Mouse (Mus musculus) liver, embryonic 15.5 days (tissue): ENCODE results near the gene Tsc2. TPM values are rescaled to one million over a fixed set of nuclear protein-coding genes. Genes with fewer than 3 reads are reported as not detected.

ENCODE experiments used
- ATAC-seq: fragments of 200-750 bp; cut with Nextera tagmentation; 2 replicates; pipeline ENCODE4 v1.8.0; 2017; ENCODE audit warnings: moderate number of reproducible peaks, mild to moderate bottlenecking, moderate library complexity; ENCODE audit not compliant: insufficient read depth
- H3K27ac ChIP-seq: fragments of 300-500 bp; sonication (generic); replicated peaks from 2 replicates; pipeline ENCODE4 v1.5.1; 2015; ENCODE audit warnings: mild to moderate bottlenecking, inconsistent platforms
- H3K27me3 ChIP-seq: fragments of 300-500 bp; sonication (generic); 2 replicates; pipeline ENCODE4 v1.6.1; 2015; ENCODE audit warnings: mild to moderate bottlenecking, inconsistent platforms
- H3K36me3 ChIP-seq: fragments of 300-500 bp; sonication (generic); replicated peaks from 2 replicates; pipeline ENCODE4 v1.6.1; 2015; ENCODE audit warnings: moderate library complexity, mild to moderate bottlenecking, inconsistent platforms
- H3K4me1 ChIP-seq: fragments of 300-500 bp; sonication (generic); replicated peaks from 2 replicates; pipeline ENCODE4 v1.6.1; 2015; ENCODE audit warnings: inconsistent platforms
- H3K4me2 ChIP-seq: fragments of 300-500 bp; sonication (generic); 2 replicates; pipeline ENCODE4 v1.6.1; 2015; ENCODE audit warnings: moderate library complexity, mild to moderate bottlenecking, inconsistent platforms
- H3K4me3 ChIP-seq: fragments of 300-500 bp; sonication (generic); replicated peaks from 2 replicates; pipeline ENCODE4 v1.5.1; 2015; ENCODE audit warnings: mild to moderate bottlenecking, inconsistent platforms
- H3K9ac ChIP-seq: fragments of 300-500 bp; sonication (generic); 2 replicates; pipeline ENCODE4 v1.6.1; 2015; ENCODE audit warnings: moderate library complexity, mild to moderate bottlenecking, inconsistent platforms
- H3K9me3 ChIP-seq: fragments of 300-500 bp; sonication (generic); replicated peaks from 2 replicates; pipeline ENCODE4 v1.6.1; 2016; ENCODE audit warnings: inconsistent platforms
- WGBS: fragments of 180-500 bp; shearing (Covaris S2); methylation state at CpG from one replicate; pipeline ENCODE4 v1.1.7; 2015; ENCODE audit warnings: mixed read lengths; ENCODE audit not compliant: insufficient replicate concordance; 5-methylcytosine and 5-hydroxymethylcytosine counted together
- polyA plus RNA-seq: library from polyadenylated mRNA; unstranded; fragments of >200 nt; fragmentation: Nextera tagmentation; extraction: Ambion mirVana; gene quantifications from 2 replicates; pipeline ENCODE4 v1.2.1, GENCODE M21; 2015

The Tsc2 gene
- polyA plus RNA-seq, 1 experiment from 2014 or later, result 18.8 TPM

DNA sequence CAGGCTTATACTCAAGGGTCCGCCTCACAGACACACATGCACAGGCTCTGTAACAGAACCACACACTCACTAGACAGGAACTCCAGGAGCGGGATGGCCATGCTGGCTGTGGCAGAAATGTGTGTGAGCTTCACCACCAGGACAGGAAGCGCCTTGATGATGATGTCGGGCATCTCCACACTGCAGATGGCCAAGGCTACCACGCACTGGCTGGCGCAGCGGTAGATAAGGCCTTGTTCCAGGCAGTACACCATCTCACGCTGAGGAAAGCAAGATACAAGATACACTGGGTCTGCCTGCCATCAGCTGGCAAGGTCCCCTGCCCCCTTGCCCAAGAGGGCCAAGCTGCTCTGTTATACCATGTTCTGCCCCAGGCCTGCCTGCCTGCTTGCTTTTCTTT, 23.6 kb downstream of the Tsc2 start:
- H3K4me3 ChIP-seq, result no peak overlapping the region
- peak; percentile 89 for ATAC-seq
- peaks cover 46% of the 10 kb centered on the region for H3K36me3 ChIP-seq
- no peaks in the 10 kb centered on the region for H3K9me3 ChIP-seq
- H3K4me2 ChIP-seq, result peak overlapping the region; percentile 48
- H3K27ac ChIP-seq, result peak overlapping the region; percentile 90
- no peaks in the 10 kb centered on the region for H3K27me3 ChIP-seq
- 25% methylated on average over 8 of the region's 8 CpGs for WGBS
- peaks cover 61% of the 10 kb centered on the region for H3K4me1 ChIP-seq
- peak overlapping the region; percentile 20; the same call in 1 of the 2 replicates for H3K9ac ChIP-seq

DNA sequence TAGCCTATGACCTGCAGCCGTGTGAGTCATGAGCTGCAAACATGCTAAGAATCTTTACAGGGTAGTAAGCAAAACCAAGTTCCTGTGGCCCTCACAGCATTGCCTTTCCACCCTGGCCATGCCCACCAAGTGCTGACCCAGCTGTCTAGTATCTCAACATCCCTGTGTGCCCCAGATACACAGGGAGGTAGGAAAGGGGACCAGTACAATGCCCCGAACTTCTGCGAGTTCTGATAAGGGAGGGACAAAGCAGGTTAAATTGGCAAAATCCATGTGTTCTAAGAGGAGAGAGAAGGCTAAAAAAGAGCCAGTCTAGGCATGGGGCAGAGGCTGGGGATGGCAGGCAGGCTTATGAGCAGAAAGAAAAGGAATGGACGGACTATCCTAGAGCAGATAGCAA, 24.1 kb downstream of the Tsc2 start:
- peaks cover 42% of the 10 kb centered on the region for H3K36me3 ChIP-seq
- no peaks in the 10 kb centered on the region for H3K27me3 ChIP-seq
- no peak overlapping the region for H3K4me3 ChIP-seq
- peak; percentile 72 for ATAC-seq
- H3K4me2 ChIP-seq, result peak overlapping the region; percentile 48
- no peaks in the 10 kb centered on the region for H3K9me3 ChIP-seq
- H3K4me1 ChIP-seq, result peaks cover 61% of the 10 kb centered on the region
- H3K9ac ChIP-seq, result peak overlapping the region; percentile 20; the same call in 1 of the 2 replicates
- WGBS, result 37% methylated on average over 4 of the region's 4 CpGs
- peak overlapping the region; percentile 90 for H3K27ac ChIP-seq

DNA sequence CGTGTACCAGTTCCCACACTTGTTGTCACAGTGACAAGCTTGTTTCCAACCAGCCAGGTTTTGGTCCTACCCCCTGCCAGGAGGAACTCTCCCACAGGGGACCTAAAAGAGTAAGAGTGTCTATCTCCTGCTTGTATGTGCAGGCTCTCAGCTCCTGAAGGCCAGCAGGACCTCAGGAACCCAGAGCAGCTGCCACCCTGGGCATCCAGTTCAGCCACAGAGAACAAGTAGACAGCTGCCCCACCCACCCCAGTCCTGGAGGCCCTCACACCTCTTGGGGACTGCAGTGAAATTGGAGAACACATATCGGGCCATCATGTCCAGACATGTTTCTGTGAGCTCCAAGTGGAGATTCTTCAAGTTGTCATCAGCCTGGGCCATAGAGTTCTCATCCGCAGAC, 27.9 kb downstream of the Tsc2 start:
- no peak overlapping the region for H3K9ac ChIP-seq
- no peak for ATAC-seq
- H3K27me3 ChIP-seq, result no peaks in the 10 kb centered on the region
- peaks cover 68% of the 10 kb centered on the region for H3K36me3 ChIP-seq
- no peak overlapping the region for H3K27ac ChIP-seq
- H3K4me3 ChIP-seq, result no peak overlapping the region
- H3K4me1 ChIP-seq, result peaks cover 45% of the 10 kb centered on the region
- WGBS, result 86% methylated on average over 3 of the region's 3 CpGs
- H3K4me2 ChIP-seq, result no peak overlapping the region
- no peaks in the 10 kb centered on the region for H3K9me3 ChIP-seq

DNA sequence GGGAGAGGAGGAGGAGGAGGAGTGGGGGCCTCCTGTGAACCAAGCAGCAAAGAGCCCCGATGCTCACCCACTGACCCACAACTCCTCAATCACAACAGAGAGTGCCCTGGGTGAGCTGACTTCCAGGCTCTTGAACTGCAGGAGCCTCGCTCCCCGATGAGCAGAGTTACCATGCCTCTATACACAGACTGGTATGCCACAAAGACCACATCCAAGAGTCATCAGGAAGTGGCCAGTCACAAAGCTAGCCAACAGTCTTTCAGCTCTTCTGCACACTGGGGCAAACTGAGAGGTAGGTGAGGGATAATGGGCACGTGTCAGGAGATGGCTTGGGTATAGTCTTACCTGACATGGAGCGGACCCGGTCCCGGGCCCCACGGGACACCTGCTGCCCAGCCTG, 28.5 kb downstream of the Tsc2 start:
- ATAC-seq, result no peak
- Histone ChIP-seq H3K4me2 (no peak overlapping the region), H3K4me3 (no peak overlapping the region), H3K9ac (no peak overlapping the region), H3K27ac (no peak overlapping the region), H3K27me3 (no peaks in the 10 kb centered on the region), H3K4me1 (peaks cover 39% of the 10 kb centered on the region), H3K9me3 (no peaks in the 10 kb centered on the region), H3K36me3 (peaks cover 74% of the 10 kb centered on the region)
- 72% methylated on average over 8 of the region's 8 CpGs for WGBS

DNA sequence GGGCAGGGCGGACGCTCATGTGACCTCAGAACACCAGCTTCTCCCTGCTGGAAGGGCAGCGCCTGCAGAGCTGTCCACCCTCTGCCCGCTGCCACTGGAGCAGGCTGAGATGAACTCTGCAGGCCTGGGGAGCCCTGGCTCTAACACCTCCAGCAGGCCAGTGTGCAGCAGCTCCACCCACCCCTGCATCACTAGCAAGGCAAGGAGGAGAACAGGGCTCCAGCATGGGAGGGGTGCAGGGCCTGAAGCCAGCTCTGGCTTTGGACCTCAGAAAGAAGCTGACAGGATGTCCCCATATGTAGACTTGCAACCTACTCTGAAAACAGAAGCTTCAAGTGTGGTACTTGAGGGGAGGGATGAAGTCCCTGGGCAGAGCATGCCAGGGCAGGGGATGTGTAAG, 31.9 kb downstream of the Tsc2 start:
- H3K4me2 ChIP-seq, result no peak overlapping the region
- H3K9me3 ChIP-seq, result no peaks in the 10 kb centered on the region
- 91% methylated on average over 4 of the region's 4 CpGs for WGBS
- no peak overlapping the region for H3K9ac ChIP-seq
- H3K4me3 ChIP-seq, result no peak overlapping the region
- H3K27me3 ChIP-seq, result no peaks in the 10 kb centered on the region
- peaks cover 81% of the 10 kb centered on the region for H3K36me3 ChIP-seq
- ATAC-seq, result no peak
- H3K27ac ChIP-seq, result no peak overlapping the region
- peaks cover 13% of the 10 kb centered on the region for H3K4me1 ChIP-seq

DNA sequence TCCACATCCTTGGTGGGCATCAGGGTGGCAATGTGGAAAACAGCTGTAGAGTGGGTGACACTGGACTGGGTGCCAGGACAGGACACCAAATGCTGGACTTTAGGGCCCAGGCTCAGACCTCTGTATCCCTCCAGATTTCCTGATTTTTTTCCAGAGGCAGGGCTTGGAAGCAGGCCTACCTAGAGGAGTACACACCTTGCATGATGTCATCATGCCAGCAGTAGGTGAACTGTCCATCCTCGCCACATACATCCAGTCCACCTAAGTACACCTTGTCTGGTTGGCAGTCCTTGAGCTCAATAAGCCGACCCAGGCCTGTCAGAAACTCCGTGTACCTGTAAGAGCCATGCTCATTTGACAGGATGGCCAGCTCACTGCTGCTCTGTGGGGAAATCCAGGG, 34.4 kb downstream of the Tsc2 start:
- no peak overlapping the region for H3K4me3 ChIP-seq
- H3K9ac ChIP-seq, result no peak overlapping the region
- H3K27me3 ChIP-seq, result no peaks in the 10 kb centered on the region
- WGBS, result 79% methylated on average over 3 of the region's 3 CpGs
- peaks cover 88% of the 10 kb centered on the region for H3K36me3 ChIP-seq
- no peaks in the 10 kb centered on the region for H3K4me1 ChIP-seq
- H3K27ac ChIP-seq, result no peak overlapping the region
- H3K9me3 ChIP-seq, result no peaks in the 10 kb centered on the region
- no peak for ATAC-seq
- H3K4me2 ChIP-seq, result no peak overlapping the region

DNA sequence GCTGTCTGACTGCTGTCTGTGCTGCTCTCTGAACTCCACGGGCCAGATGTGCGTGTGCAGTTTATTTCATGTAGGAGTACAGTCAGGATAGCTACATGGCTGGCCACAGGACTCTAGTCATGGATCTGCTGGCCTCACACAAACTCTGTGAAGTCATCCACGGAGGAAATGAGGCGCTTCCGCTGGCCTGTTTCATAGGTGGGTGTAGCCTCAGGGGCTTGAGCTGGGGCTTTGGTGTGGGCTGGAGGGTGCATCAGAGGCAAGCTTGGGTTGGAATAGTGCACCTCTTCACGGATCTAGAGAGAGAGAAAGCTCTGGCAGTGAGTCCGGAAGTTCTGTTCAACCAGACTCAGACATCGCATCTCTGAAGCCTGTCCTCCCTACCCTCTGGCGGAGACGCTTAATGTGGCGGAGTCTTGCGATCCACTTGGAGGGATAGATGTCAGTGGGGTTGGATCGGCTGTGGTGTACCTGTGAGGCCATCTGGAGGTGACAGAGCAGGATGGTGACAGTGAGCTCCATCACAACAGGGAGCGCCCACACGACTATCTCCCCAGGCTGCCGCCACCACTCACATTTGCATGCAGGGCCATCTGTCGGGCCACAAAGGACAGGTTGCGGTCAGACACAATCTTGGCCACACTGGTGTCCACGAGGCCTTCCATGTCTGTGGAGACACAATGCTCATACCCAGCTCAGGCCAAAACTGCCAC, 35.8 kb downstream of the Tsc2 start:
- H3K9me3 ChIP-seq, result no peaks in the 10 kb centered on the region
- H3K36me3 ChIP-seq, result peaks cover 83% of the 10 kb centered on the region
- H3K4me1 ChIP-seq, result no peaks in the 10 kb centered on the region
- no peak overlapping the region for H3K4me3 ChIP-seq
- no peak overlapping the region for H3K27ac ChIP-seq
- no peak overlapping the region for H3K4me2 ChIP-seq
- H3K27me3 ChIP-seq, result no peaks in the 10 kb centered on the region
- no peak overlapping the region for H3K9ac ChIP-seq
- WGBS, result 85% methylated on average over 19 of the region's 19 CpGs
- no peak for ATAC-seq

DNA sequence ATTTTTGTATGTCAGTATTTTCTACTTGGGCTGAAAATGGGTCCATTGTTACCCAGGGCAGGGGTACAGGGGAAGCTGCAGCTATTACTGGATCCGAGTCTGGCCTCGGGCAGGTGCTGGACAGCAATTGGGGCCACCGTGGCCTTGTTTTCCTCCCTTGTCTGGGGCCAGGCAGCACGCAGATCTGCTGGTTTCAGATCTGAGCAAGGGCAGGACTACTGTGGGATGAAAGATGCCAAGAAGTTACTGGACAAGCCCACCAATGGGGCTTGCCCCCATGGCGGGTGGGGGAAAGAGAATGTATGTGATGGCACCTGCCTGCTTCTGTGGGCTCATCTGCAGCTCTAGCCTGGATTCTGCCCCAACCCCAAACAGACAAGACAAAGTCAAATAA, 36.4 kb downstream of the Tsc2 start:
- no peak overlapping the region for H3K27ac ChIP-seq
- no peaks in the 10 kb centered on the region for H3K27me3 ChIP-seq
- H3K4me2 ChIP-seq, result no peak overlapping the region
- H3K4me3 ChIP-seq, result no peak overlapping the region
- H3K9ac ChIP-seq, result no peak overlapping the region
- 68% methylated on average over 5 of the region's 5 CpGs for WGBS
- H3K36me3 ChIP-seq, result peaks cover 79% of the 10 kb centered on the region
- H3K9me3 ChIP-seq, result no peaks in the 10 kb centered on the region
- H3K4me1 ChIP-seq, result no peaks in the 10 kb centered on the region
- no peak for ATAC-seq

DNA sequence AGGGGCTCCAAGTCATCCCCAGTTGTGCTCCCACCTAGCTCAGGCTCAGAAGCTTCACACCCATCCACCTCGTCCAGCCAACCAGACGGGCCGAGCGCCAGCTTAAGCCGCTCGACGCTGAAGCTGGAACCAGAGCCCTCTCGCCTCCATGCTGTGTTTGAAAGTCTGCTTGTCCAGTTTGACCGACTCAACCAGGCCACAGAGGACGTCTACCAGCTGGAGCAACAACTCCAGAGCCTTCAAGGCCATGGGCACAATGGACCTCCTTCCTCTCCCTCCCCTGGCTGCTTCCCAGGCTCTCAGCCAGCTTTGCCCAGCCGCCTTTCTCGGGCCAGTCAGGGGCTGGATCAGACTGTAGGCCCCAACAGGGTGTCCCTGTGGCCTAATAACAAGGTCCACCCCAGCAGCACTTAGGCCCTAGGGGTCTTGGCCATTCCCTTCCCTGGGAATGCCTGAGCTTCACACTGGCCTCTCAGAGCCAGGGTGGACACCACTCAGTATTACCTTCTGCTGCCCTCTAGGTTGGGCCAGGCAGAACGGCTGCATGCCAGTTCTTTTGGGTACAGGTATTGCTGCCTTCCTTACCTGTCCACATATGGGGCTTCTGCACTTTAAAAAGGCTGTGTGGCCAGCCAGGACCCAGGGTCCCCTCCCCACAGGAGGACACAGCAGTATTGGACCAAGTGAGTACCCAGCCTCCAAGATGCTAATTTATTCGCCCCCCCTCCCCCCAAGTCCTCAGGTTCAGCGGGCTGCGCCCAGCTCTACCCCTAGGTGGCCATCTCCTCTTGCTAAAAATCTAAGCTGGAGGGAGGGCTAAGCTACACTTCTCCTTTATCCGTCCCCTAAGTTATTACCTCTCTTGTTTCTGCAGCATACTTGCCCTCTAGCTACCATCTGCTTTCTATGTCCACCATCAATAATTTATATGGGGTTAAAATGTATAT, 37.0 kb downstream of the Tsc2 start:
- ATAC-seq, result no peak
- Histone ChIP-seq H3K9ac (no peak overlapping the region), H3K36me3 (peaks cover 78% of the 10 kb centered on the region), H3K9me3 (no peaks in the 10 kb centered on the region), H3K27me3 (no peaks in the 10 kb centered on the region), H3K27ac (no peak overlapping the region), H3K4me2 (no peak overlapping the region), H3K4me3 (no peak overlapping the region), H3K4me1 (no peaks in the 10 kb centered on the region)
- WGBS, result 79% methylated on average over 17 of the region's 17 CpGs

DNA sequence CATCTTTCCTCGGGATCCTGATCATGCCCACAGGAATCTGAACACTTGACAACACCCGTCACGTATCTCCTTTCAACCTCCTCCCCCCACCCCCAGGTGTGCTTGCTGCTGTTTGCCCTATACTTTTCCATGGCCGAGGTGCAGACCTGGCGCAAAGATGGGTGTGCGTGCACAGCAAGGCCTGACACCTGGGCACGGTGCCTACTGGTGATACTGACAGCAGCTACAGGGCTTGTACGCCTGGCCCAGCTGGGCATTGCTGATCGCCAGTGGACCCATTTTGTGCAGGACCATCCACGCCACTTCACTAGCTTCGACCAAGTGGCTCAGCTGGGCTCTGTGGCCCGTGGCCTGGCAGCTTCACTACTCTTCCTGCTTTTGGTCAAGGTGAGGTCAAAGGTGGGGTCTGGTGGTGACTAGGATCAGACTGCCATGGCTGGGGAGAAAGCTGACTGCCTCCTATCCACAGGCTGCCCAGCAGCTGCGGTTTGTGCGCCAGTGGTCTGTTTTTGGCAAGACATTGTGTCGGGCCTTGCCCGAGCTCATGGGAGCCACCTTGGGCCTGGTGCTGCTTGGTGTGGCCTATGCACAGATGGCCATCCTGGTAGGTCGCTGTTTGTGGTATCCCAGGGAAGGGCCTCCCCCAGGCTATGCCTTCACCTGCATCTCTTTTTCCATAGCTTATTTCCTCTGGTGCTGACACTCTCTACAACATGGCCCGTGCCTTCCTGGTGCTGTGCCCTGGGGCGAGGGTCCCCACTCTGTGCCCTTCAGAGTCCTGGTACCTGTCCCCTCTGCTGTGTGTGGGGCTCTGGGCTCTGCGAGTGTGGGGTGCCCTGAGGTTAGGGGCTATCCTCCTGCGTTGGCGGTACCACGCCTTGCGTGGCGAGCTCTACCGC, 38.2 kb downstream of the Tsc2 start:
- H3K4me3 ChIP-seq, result no peak overlapping the region

DNA sequence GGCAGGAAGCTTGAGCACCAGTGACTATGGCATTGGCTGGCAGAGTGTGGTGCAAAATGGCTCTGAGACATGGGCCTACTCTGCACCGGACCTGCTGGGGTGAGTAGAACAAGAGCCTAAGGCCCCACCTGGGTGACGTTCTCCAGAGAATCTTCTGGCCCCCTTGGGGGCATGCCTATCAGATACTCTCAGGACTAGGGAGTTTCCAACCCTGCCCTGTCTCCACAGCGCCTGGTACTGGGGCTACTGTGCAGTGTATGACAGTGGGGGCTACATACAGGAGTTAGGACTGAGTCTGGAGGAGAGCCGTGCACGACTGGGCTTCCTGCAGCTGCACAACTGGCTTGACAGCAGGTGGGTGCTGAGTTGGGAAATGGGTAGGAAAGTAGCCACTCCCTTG, 39.2 kb downstream of the Tsc2 start:
- ATAC-seq, result no peak
- no peak overlapping the region for H3K9ac ChIP-seq
- H3K4me2 ChIP-seq, result no peak overlapping the region
- WGBS, result 69% methylated on average over 5 of the region's 5 CpGs
- no peaks in the 10 kb centered on the region for H3K9me3 ChIP-seq
- H3K4me1 ChIP-seq, result no peaks in the 10 kb centered on the region
- H3K4me3 ChIP-seq, result no peak overlapping the region
- H3K36me3 ChIP-seq, result peaks cover 58% of the 10 kb centered on the region
- H3K27me3 ChIP-seq, result no peaks in the 10 kb centered on the region
- H3K27ac ChIP-seq, result no peak overlapping the region

More for the DNA sequence above, 38.2 kb downstream of the Tsc2 start:
- no peak for ATAC-seq
- H3K27me3 ChIP-seq, result no peaks in the 10 kb centered on the region
- H3K27ac ChIP-seq, result no peak overlapping the region
- no peak overlapping the region for H3K9ac ChIP-seq
- H3K36me3 ChIP-seq, result peaks cover 68% of the 10 kb centered on the region
- H3K4me1 ChIP-seq, result no peaks in the 10 kb centered on the region
- no peaks in the 10 kb centered on the region for H3K9me3 ChIP-seq
- no peak overlapping the region for H3K4me2 ChIP-seq
- 85% methylated on average over 26 of the region's 26 CpGs for WGBS
